Mouse (Mus musculus): ENCODE measurements around the gene Gli2. TPM values are rescaled to one million over a fixed set of nuclear protein-coding genes. Genes with fewer than 3 reads are reported as not detected.

Gli2 gene
- polyA plus RNA-seq, 1 experiment from 2014 or later, result 4.0 TPM

DNA sequence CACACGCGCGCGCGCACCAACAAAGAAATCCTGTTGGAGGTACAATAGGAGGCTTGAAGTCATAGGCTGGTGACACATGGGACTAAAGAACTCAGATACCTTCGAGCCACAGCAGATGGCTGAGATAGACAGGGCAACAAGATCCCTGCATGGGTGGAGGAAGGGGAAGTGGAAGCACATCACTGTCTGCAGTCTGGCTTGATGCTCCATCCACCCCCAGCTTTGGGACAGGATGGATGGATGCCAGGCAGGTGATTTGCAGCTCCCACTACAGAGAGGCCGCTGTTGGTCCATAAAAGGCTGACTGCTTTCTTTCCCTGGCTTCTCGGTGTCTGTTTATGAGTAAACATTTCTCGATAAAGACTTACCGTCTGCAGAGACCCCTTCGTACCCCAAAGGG is 65.9 kb downstream of the Gli2 start:
- no peaks in the 10 kb centered on the region for H3K9me3 ChIP-seq (ENCODE audit: control insufficient read depth, low read length)
- H3K9ac ChIP-seq (replicated peaks; ENCODE audit: low read depth, low read length), result no peak overlapping the region
- H3K4me1 ChIP-seq (replicated peaks; ENCODE audit: control insufficient read depth, insufficient read depth, low read length), result peaks cover 17% of the 10 kb centered on the region
- H3K4me3 ChIP-seq (replicated peaks; ENCODE audit: low read length), result no peak overlapping the region
- H3K4me2 ChIP-seq (ENCODE audit: low read length), result no peak overlapping the region
- WGBS, result 83% methylated on average over 11 of the region's 11 CpGs
- ATAC-seq, result no peak
- H3K27me3 ChIP-seq (replicated peaks; ENCODE audit: control insufficient read depth, insufficient read depth, low read length), result no peaks in the 10 kb centered on the region
- no peak overlapping the region for H3K27ac ChIP-seq (ENCODE audit: low read length)
- no peaks in the 10 kb centered on the region for H3K36me3 ChIP-seq (ENCODE audit: control insufficient read depth, insufficient read depth)

DNA sequence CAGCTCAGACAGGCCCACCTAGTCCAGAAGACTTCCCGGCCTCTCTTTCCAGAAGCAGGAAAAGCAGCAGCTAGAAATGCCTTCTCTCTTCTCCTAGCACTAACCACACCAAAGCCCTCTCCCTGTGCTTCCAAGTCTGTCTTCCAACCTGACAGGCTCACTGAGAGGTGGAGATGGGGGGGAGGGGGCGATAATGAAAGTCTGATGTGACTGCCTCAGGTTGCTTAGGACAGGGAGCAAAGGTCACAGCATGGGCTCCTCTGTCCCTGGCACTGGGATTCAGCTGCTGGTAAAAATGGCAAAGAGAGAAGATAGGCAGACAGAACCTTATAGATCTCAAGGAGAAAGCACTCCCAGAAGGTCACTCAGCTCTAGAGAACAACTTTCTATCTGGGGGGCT is 70.0 kb downstream of the Gli2 start:
- H3K4me3 ChIP-seq (replicated peaks; ENCODE audit: low read length), result no peak overlapping the region

DNA sequence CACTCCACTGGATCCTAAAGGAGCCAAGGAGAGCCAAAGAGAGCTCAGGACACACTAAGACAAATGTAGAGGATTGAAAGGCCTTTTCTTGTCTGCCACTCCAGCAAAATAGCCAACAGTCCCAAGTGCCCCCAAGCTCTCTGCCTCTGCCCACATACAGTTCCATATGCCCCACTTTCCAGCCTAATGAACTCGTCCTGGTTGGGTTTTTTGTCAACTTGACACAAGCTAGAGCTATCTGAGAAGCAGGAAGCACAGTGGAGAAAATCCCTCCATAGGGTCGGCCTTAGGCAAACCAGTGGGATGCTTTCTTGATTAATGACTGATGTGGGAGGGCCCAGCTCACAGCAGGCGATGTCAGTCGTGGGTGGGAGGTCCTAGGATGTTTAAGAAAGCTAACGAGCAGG is 70.6 kb downstream of the Gli2 start:
- peaks cover 34% of the 10 kb centered on the region for H3K4me1 ChIP-seq (replicated peaks; ENCODE audit: control insufficient read depth, insufficient read depth, low read length)
- peak; percentile 69; the same call in 1 of the 2 replicates for ATAC-seq

More for the DNA sequence above, 70.0 kb downstream of the Gli2 start:
- peaks cover 34% of the 10 kb centered on the region for H3K4me1 ChIP-seq (replicated peaks; ENCODE audit: control insufficient read depth, insufficient read depth, low read length)
- 44% methylated on average over 2 of the region's 2 CpGs for WGBS
- H3K9ac ChIP-seq (replicated peaks; ENCODE audit: low read depth, low read length), result no peak overlapping the region
- no peak for ATAC-seq
- peak overlapping the region; percentile 77 for H3K27ac ChIP-seq (ENCODE audit: low read length)
- no peaks in the 10 kb centered on the region for H3K36me3 ChIP-seq (ENCODE audit: control insufficient read depth, insufficient read depth)
- no peaks in the 10 kb centered on the region for H3K27me3 ChIP-seq (replicated peaks; ENCODE audit: control insufficient read depth, insufficient read depth, low read length)
- no peak overlapping the region for H3K4me2 ChIP-seq (ENCODE audit: low read length)
- no peaks in the 10 kb centered on the region for H3K9me3 ChIP-seq (ENCODE audit: control insufficient read depth, low read length)

DNA sequence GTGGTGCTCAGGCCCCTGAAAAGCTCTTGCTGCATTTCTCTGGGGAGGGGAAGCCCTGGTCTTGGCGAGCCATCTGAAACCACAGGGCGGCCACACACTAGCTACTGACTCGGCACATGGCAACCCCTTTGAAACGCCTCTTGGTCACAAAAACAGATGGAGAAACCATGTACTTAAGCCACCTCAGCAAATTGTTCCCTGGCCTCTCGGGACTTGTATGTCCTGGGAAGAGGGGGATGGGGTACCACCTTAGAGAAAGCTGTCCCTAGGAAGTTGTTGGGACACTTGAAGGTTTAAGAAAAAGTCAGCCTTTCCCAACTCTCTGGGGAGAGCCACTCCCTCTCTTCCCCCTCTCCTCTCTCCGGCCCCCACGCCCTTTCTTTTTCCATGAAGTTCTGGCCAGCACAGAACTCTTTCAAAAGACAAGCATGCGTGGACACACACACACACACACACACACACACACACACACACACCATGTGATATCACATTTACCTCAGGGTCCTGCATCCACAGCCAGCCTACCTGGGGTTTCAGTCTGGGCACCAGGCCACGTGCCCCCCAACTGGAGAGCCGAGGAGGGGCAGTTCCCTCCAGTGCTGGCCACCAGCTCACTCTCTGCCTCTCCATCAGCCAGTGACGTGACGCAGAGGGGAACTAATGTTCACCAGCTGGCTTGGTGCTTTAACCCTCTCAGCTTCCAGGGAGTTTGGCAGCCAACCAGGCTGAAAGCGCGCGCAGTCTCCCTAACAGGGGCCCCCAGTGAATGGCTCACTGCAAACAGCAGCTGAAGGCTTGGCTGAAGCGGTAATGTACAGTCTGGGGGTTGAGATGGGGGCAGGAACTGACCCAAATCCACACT is 71.2 kb downstream of the Gli2 start:
- Histone ChIP-seq H3K36me3 (ENCODE audit: control insufficient read depth, insufficient read depth) (no peaks in the 10 kb centered on the region), H3K27me3 (replicated peaks; ENCODE audit: control insufficient read depth, insufficient read depth, low read length) (no peaks in the 10 kb centered on the region), H3K27ac (ENCODE audit: low read length) (peak overlapping the region; percentile 77), H3K4me1 (replicated peaks; ENCODE audit: control insufficient read depth, insufficient read depth, low read length) (peaks cover 34% of the 10 kb centered on the region), H3K4me3 (replicated peaks; ENCODE audit: low read length) (no peak overlapping the region), H3K9me3 (ENCODE audit: control insufficient read depth, low read length) (no peaks in the 10 kb centered on the region), H3K4me2 (ENCODE audit: low read length) (peak overlapping the region; percentile 31), H3K9ac (replicated peaks; ENCODE audit: low read depth, low read length) (no peak overlapping the region)
- peak; percentile 94 for ATAC-seq
- WGBS, result 9% methylated on average over 16 of the region's 16 CpGs

More for the DNA sequence above, 70.6 kb downstream of the Gli2 start:
- Histone ChIP-seq H3K4me2 (ENCODE audit: low read length) (no peak overlapping the region; the same call in 1 of the 2 replicates), H3K27me3 (replicated peaks; ENCODE audit: control insufficient read depth, insufficient read depth, low read length) (no peaks in the 10 kb centered on the region), H3K4me3 (replicated peaks; ENCODE audit: low read length) (no peak overlapping the region), H3K9ac (replicated peaks; ENCODE audit: low read depth, low read length) (no peak overlapping the region), H3K36me3 (ENCODE audit: control insufficient read depth, insufficient read depth) (no peaks in the 10 kb centered on the region), H3K27ac (ENCODE audit: low read length) (peak overlapping the region; percentile 77), H3K9me3 (ENCODE audit: control insufficient read depth, low read length) (no peaks in the 10 kb centered on the region)
- 0% methylated on average over 5 of the region's 5 CpGs for WGBS

- Histone ChIP-seq H3K4me3 (replicated peaks; ENCODE audit: low read length) (no peak overlapping the region), H3K9me3 (ENCODE audit: control insufficient read depth, low read length) (no peaks in the 10 kb centered on the region), H3K4me1 (replicated peaks; ENCODE audit: control insufficient read depth, insufficient read depth, low read length) (peaks cover 43% of the 10 kb centered on the region), H3K27ac (ENCODE audit: low read length) (no peak overlapping the region), H3K4me2 (ENCODE audit: low read length) (no peak overlapping the region), H3K9ac (replicated peaks; ENCODE audit: low read depth, low read length) (no peak overlapping the region), H3K27me3 (replicated peaks; ENCODE audit: control insufficient read depth, insufficient read depth, low read length) (no peaks in the 10 kb centered on the region), H3K36me3 (ENCODE audit: control insufficient read depth, insufficient read depth) (no peaks in the 10 kb centered on the region)
- WGBS, result 16% methylated on average over 7 of the region's 7 CpGs
- ATAC-seq, result no peak
These were observed 72.8 kb downstream of the Gli2 start for GRCm38 (mm10) chr1:118980636-118981035.

- H3K9ac ChIP-seq (replicated peaks; ENCODE audit: low read depth, low read length), result no peak overlapping the region
- H3K27ac ChIP-seq (ENCODE audit: low read length), result no peak overlapping the region
These were observed 76.8 kb downstream of the Gli2 start for GRCm38 (mm10) chr1:118976596-118976995.

DNA sequence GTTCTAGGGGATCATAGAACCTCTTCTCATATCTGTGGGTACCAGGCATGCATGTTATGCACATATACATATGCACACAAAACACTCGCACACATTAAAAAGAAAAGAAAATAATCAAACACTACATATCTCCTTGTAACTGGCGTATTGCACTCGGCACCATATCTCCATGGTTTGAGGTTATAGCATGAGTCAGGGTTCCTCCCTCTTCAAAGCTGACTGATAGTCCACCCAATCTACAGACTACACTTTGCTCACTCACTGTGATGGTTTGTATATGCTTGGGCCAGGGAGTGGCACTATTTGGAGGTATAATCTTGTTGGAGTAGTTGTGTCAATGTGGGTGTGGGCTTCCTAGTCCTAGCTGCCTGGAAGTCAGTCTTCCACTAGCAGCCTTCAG is 78.0 kb downstream of the Gli2 start:
- Histone ChIP-seq H3K27ac (ENCODE audit: low read length) (no peak overlapping the region), H3K9ac (replicated peaks; ENCODE audit: low read depth, low read length) (no peak overlapping the region), H3K4me1 (replicated peaks; ENCODE audit: control insufficient read depth, insufficient read depth, low read length) (peaks cover 10% of the 10 kb centered on the region), H3K36me3 (ENCODE audit: control insufficient read depth, insufficient read depth) (no peaks in the 10 kb centered on the region), H3K4me3 (replicated peaks; ENCODE audit: low read length) (no peak overlapping the region), H3K4me2 (ENCODE audit: low read length) (no peak overlapping the region), H3K27me3 (replicated peaks; ENCODE audit: control insufficient read depth, insufficient read depth, low read length) (no peaks in the 10 kb centered on the region), H3K9me3 (ENCODE audit: control insufficient read depth, low read length) (no peaks in the 10 kb centered on the region)
- ATAC-seq, result no peak
- 96% methylated on average over 3 of the region's 3 CpGs for WGBS

More at GRCm38 (mm10) chr1:118976596-118976995, 76.8 kb downstream of the Gli2 start:
- H3K4me1 ChIP-seq (replicated peaks; ENCODE audit: control insufficient read depth, insufficient read depth, low read length), result peaks cover 22% of the 10 kb centered on the region
- 41% methylated on average over 9 of the region's 9 CpGs for WGBS
- no peaks in the 10 kb centered on the region for H3K36me3 ChIP-seq (ENCODE audit: control insufficient read depth, insufficient read depth)
- no peak overlapping the region for H3K4me3 ChIP-seq (replicated peaks; ENCODE audit: low read length)
- no peak overlapping the region for H3K4me2 ChIP-seq (ENCODE audit: low read length)
- H3K27me3 ChIP-seq (replicated peaks; ENCODE audit: control insufficient read depth, insufficient read depth, low read length), result no peaks in the 10 kb centered on the region
- peak; percentile 57 for ATAC-seq
- no peaks in the 10 kb centered on the region for H3K9me3 ChIP-seq (ENCODE audit: control insufficient read depth, low read length)

GRCm38 (mm10) chr1:118970068-118970467 is 83.4 kb downstream of the Gli2 start:
- no peaks in the 10 kb centered on the region for H3K27me3 ChIP-seq (replicated peaks; ENCODE audit: control insufficient read depth, insufficient read depth, low read length)
- no peak for ATAC-seq

DNA sequence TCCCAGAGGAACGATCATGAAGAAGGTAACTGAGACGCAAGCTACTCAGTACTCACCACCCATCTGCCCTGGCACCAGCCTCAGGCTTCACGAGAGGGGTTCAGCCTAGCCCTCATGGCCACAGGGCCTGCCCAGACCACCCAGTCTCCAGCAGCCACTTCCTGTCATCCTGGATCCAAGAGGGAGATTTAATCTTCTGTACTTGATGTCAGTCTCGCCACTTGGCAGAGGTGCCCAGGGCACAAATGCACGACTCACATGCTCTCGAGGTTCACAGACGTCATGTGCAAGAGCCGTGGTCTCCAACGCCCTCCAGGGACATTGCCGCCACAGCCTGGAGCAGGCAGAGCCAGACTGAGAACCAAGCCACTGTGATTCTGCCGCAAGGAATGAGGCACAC is 84.0 kb downstream of the Gli2 start:
- Histone ChIP-seq H3K36me3 (ENCODE audit: control insufficient read depth, insufficient read depth) (no peaks in the 10 kb centered on the region), H3K9ac (replicated peaks; ENCODE audit: low read depth, low read length) (no peak overlapping the region), H3K27me3 (replicated peaks; ENCODE audit: control insufficient read depth, insufficient read depth, low read length) (no peaks in the 10 kb centered on the region), H3K4me2 (ENCODE audit: low read length) (no peak overlapping the region), H3K9me3 (ENCODE audit: control insufficient read depth, low read length) (no peaks in the 10 kb centered on the region), H3K4me1 (replicated peaks; ENCODE audit: control insufficient read depth, insufficient read depth, low read length) (no peaks in the 10 kb centered on the region), H3K27ac (ENCODE audit: low read length) (no peak overlapping the region), H3K4me3 (replicated peaks; ENCODE audit: low read length) (no peak overlapping the region)
- 75% methylated on average over 11 of the region's 11 CpGs for WGBS
- no peak for ATAC-seq

More at GRCm38 (mm10) chr1:118970068-118970467, 83.4 kb downstream of the Gli2 start:
- H3K4me1 ChIP-seq (replicated peaks; ENCODE audit: control insufficient read depth, insufficient read depth, low read length), result no peaks in the 10 kb centered on the region
- no peak overlapping the region for H3K9ac ChIP-seq (replicated peaks; ENCODE audit: low read depth, low read length)
- H3K27ac ChIP-seq (ENCODE audit: low read length), result no peak overlapping the region
- no peak overlapping the region for H3K4me3 ChIP-seq (replicated peaks; ENCODE audit: low read length)
- 97% methylated on average over 2 of the region's 3 CpGs for WGBS
- no peaks in the 10 kb centered on the region for H3K36me3 ChIP-seq (ENCODE audit: control insufficient read depth, insufficient read depth)
- H3K9me3 ChIP-seq (ENCODE audit: control insufficient read depth, low read length), result no peaks in the 10 kb centered on the region
- H3K4me2 ChIP-seq (ENCODE audit: low read length), result no peak overlapping the region
